Mouse (Mus musculus) liver, embryonic 14.5 days (tissue): Measurements from ENCODE around the gene Zfp385b. TPM values are rescaled to one million over a fixed set of nuclear protein-coding genes. Genes with fewer than 3 reads are reported as not detected.

Source experiments
- ATAC-seq: fragments of 200-750 bp; cut with Nextera tagmentation; 2 replicates; pipeline ENCODE4 v1.8.0; 2017; ENCODE audit warnings: moderate number of reproducible peaks, mild to moderate bottlenecking, moderate library complexity; ENCODE audit not compliant: insufficient read depth
- DNase-seq, 3 experiments: peaks; one replicate each; pipeline ENCODE4 v3.0.0-alpha.2; 2012 to 2013; ENCODE audit warnings: low read depth in 3 of 3, low spot score in 3 of 3
- H3K27ac ChIP-seq: fragments of 300-500 bp; sonication (generic); 2 replicates; pipeline ENCODE4 v1.5.1; 2014; ENCODE audit warnings: moderate library complexity, mild to moderate bottlenecking, control low read depth, inconsistent platforms
- H3K27me3 ChIP-seq: fragments of 300-500 bp; sonication (generic); 2 replicates; pipeline ENCODE4 v1.6.1; 2014; ENCODE audit warnings: mild to moderate bottlenecking, low read length, moderate library complexity; ENCODE audit not compliant: control insufficient read depth, insufficient read depth
- H3K36me3 ChIP-seq: fragments of 300-500 bp; sonication (generic); replicated peaks from 2 replicates; pipeline ENCODE4 v1.6.1; 2014; ENCODE audit warnings: low read depth; ENCODE audit not compliant: control insufficient read depth, insufficient read depth
- H3K4me1 ChIP-seq, 2 experiments: fragments of 200-500 bp in 1 of 2; fragments of 300-500 bp in 1 of 2; sonication (generic) in 1 of 2; replicated peaks; 2 replicates each; pipeline ENCODE4 v1.6.1; 2012 to 2014; ENCODE audit warnings: antibody characterized with exemption in 1 of 2, inconsistent platforms in 1 of 2, low read length in 1 of 2; ENCODE audit not compliant: control insufficient read depth in 2 of 2, insufficient read depth in 2 of 2
- H3K4me2 ChIP-seq: fragments of 300-500 bp; sonication (generic); 2 replicates; pipeline ENCODE4 v1.6.1; 2014; ENCODE audit warnings: low read depth, mild to moderate bottlenecking, control low read depth, moderate library complexity
- H3K4me3 ChIP-seq, 2 experiments: fragments of 200-500 bp in 1 of 2; fragments of 300-500 bp in 1 of 2; sonication (generic) in 1 of 2; 2 replicates each; pipeline ENCODE4 v1.5.1; 2012 to 2014; ENCODE audit warnings: low read depth in 2 of 2, low read length in 2 of 2, mild to moderate bottlenecking in 2 of 2, control low read depth in 1 of 2, inconsistent platforms in 1 of 2, moderate library complexity in 1 of 2; ENCODE audit not compliant: insufficient read depth in 1 of 2
- H3K9ac ChIP-seq: fragments of 300-500 bp; sonication (generic); replicated peaks from 2 replicates; pipeline ENCODE4 v1.6.1; 2014; ENCODE audit warnings: mild to moderate bottlenecking, control low read depth, moderate library complexity
- H3K9me3 ChIP-seq: fragments of 300-500 bp; sonication (generic); 2 replicates; pipeline ENCODE4 v1.6.1; 2016; ENCODE audit warnings: low read length, mixed read lengths; ENCODE audit not compliant: control insufficient read depth
- CTCF ChIP-seq: IDR thresholded peaks from 2 replicates; pipeline ENCODE4 v1.5.1; 2016; ENCODE audit warnings: antibody characterized with exemption, low read depth, control low read depth
- EP300 ChIP-seq: IDR thresholded peaks from 2 replicates; pipeline ENCODE4 v1.6.1; 2016; ENCODE audit warnings: antibody characterized with exemption, low read depth
- WGBS: fragments of 180-500 bp; shearing (Covaris S2); extraction: QIAGEN DNeasy Blood & Tissue Kit; methylation state at CpG from one replicate; pipeline ENCODE4 v1.1.7; 2014; ENCODE audit not compliant: insufficient replicate concordance; 5-methylcytosine and 5-hydroxymethylcytosine counted together
- polyA plus RNA-seq, 2 experiments: library from polyadenylated mRNA; depleted of rRNA in 1 of 2; stranded (reverse) in 1 of 2; unstranded in 1 of 2; fragments of >200 nt; fragmentation: Nextera tagmentation in 1 of 2; extraction: Ambion mirVana in 1 of 2; gene quantifications; 2 replicates each; pipeline versions ENCODE4 v1.2.1 to v1.2.3; 2012 to 2014

Zfp385b gene
- polyA plus RNA-seq, 2 experiments = 2.8 TPM

DNA sequence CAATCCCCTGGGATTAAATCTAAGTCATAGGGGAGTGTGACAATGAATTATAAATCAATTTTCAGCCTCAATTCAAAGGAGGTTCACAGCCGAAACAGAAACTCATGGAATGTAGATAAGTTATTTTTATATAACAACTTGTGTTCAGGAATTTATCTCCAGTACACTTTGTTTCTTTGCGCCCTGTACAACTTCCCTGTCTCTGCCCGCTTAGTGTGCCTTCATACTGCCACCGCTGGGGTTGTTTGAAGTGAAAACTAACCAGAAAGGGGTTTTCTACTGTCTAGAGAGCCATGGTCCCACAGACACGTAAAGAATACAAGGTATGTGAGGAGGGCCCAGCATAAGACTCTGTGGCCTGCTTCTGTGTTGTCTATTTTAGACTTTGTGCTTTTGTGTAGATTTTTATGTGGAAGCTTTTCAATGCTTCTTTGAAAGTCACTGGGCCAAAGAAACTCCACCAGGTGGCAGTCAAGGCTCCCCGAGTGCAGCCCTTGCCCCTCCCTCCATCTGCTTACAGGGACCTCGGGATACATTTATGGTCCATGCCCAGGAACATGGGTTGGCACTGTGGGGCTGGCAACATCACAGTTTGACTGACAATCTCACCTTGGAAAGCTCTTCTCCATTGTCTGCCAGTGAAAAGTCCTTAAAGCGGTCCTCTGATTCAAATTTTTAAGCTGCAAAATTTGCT is 23.4 kb downstream of the Zfp385b start:
- no peaks in the 10 kb centered on the region for H3K9me3 ChIP-seq
- no peaks in the 10 kb centered on the region for H3K4me1 ChIP-seq
- TF ChIP-seq EP300 (no peak), CTCF (0 out of 2 replicates have a peak, but pooled peaks have one; percentile 27)
- WGBS = 51% methylated on average over 8 of the region's 8 CpGs
- ATAC-seq = no peak
- H3K9ac ChIP-seq = no peak overlapping the region
- H3K27ac ChIP-seq = no peak overlapping the region
- no peaks in the 10 kb centered on the region for H3K36me3 ChIP-seq
- H3K27me3 ChIP-seq = no peaks in the 10 kb centered on the region
- H3K4me2 ChIP-seq = no peak overlapping the region
- DNase-seq = no peak
- no peak overlapping the region for H3K4me3 ChIP-seq

DNA sequence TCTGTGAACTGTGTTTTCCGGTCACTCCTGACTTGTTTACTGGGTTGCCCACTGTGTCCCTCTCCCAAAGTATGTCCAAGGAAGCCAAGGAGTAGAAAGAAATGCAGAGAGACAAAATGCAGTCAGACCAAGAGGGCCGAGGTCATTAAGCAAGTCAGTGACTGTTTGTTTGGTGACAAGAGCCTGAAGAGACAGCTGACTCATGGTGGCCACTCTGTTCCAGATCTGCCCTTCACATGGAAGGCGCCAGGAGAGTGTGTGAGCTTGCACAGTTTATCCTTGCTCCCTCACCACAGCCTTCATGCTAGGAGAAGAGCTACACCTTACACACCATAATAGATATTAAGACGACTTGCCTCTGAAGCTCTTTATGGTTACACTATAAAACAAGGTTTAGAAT is 28.6 kb downstream of the Zfp385b start:
- no peak overlapping the region for H3K4me2 ChIP-seq
- H3K4me3 ChIP-seq = no peak overlapping the region
- no peak for TF ChIP-seq CTCF
- TF ChIP-seq EP300 = no peak
- no peaks in the 10 kb centered on the region for H3K27me3 ChIP-seq
- no peaks in the 10 kb centered on the region for H3K4me1 ChIP-seq
- H3K36me3 ChIP-seq = no peaks in the 10 kb centered on the region
- WGBS = 43% methylated on average over 4 of the region's 4 CpGs
- H3K9me3 ChIP-seq = no peaks in the 10 kb centered on the region
- ATAC-seq = no peak
- no peak overlapping the region for H3K9ac ChIP-seq
- DNase-seq = no peak
- H3K27ac ChIP-seq = no peak overlapping the region

DNA sequence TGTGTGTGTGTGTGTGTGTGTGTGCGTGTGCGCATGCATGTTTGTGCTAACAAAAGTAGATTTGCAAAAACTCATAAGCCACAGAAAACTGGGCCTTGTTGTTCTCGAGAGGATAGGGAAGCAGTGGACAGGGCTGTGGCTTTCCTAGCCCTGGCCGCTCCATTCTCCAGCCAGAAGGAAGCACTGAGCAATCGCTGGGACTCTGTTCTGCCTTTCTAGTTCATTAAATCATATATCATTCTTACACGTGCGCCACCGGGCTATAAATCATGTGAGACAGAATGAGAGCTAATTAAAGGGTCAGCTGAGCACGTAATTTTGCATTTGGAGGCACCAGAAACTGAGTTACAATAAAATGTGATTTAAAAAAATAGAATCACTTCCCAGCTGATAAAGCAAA is 29.1 kb downstream of the Zfp385b start:
- H3K4me3 ChIP-seq = no peak overlapping the region
- no peaks in the 10 kb centered on the region for H3K4me1 ChIP-seq
- no peak for DNase-seq
- H3K27ac ChIP-seq = no peak overlapping the region
- TF ChIP-seq CTCF = no peak
- TF ChIP-seq EP300 = no peak
- no peak overlapping the region for H3K4me2 ChIP-seq
- no peaks in the 10 kb centered on the region for H3K36me3 ChIP-seq
- H3K27me3 ChIP-seq = no peaks in the 10 kb centered on the region
- 63% methylated on average over 9 of the region's 9 CpGs for WGBS
- H3K9me3 ChIP-seq = no peaks in the 10 kb centered on the region
- no peak overlapping the region for H3K9ac ChIP-seq
- no peak for ATAC-seq

DNA sequence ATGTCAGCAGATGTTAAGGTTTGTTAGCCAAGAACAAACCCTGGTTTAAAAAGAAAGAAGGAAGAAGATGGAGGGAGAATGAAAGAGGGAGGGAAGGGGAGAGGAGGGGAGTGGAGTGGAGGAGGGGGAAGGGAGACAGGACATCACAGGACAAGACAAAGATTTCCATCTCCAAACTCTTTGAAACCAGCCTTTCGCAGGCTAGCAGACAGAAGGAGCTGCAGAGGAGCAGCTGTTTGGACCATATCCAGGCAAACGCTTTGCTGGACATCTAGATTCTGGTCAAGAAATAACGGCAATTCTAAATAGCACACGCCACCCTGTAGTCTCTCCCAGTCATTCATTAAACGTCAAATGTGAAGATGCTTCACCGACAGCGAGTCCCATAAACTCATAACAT is 38.0 kb downstream of the Zfp385b start:
- no peak for DNase-seq
- WGBS = 75% methylated on average over 7 of the region's 7 CpGs
- Histone ChIP-seq H3K4me1 (no peaks in the 10 kb centered on the region), H3K4me2 (no peak overlapping the region), H3K36me3 (no peaks in the 10 kb centered on the region), H3K27me3 (no peaks in the 10 kb centered on the region), H3K9ac (no peak overlapping the region), H3K27ac (no peak overlapping the region), H3K4me3 (no peak overlapping the region), H3K9me3 (no peaks in the 10 kb centered on the region)
- ATAC-seq = no peak
- TF ChIP-seq EP300 (no peak), CTCF (no peak)

DNA sequence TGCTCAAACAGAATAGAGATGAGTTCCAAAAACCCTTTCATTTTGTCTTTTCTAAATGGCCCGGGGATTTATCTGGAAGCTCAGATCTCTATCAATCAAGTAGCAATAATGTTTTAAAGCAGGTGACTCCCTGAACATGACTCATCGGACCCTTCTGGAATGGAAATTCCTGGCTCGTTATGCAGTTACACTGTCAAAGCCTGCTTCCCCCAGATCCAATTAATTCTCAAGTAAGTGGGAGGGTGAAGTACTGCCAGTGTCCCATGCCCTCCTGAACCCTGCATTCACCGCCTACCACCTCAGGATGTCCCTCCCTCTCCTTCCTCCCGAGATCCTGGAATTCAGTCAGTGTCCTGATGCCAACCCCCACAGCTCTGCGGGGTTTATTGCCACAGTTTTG is 41.7 kb downstream of the Zfp385b start:
- DNase-seq = no peak
- Histone ChIP-seq H3K4me3 (no peak overlapping the region), H3K4me2 (no peak overlapping the region), H3K9ac (no peak overlapping the region), H3K27me3 (no peaks in the 10 kb centered on the region), H3K9me3 (no peaks in the 10 kb centered on the region), H3K4me1 (no peaks in the 10 kb centered on the region), H3K36me3 (no peaks in the 10 kb centered on the region), H3K27ac (no peak overlapping the region)
- TF ChIP-seq CTCF (no peak), EP300 (no peak)
- ATAC-seq = no peak
- 50% methylated on average over 6 of the region's 6 CpGs for WGBS
